Mouse (Mus musculus) cerebellum, adult 2 months (tissue): ENCODE data around the gene Cdpf1. TPM values are rescaled to one million over a fixed set of nuclear protein-coding genes. Genes with fewer than 3 reads are reported as not detected.
A peak's percentile ranks its signal among the peaks of the same experiment; 100 is the strongest.

ENCODE experiments used
- DNase-seq, 2 experiments: peaks; one replicate each; pipeline ENCODE4 v3.0.0; 2021
- H3K27ac ChIP-seq: fragments of 200-500 bp; 2 replicates; pipeline ENCODE4 v1.5.1; 2012; ENCODE audit warnings: low read length, control low read depth, inconsistent platforms; ENCODE audit not compliant: insufficient read depth
- H3K27me3 ChIP-seq: fragments of 200-500 bp; 2 replicates; pipeline ENCODE4 v1.6.1; 2012; ENCODE audit warnings: inconsistent platforms, mild to moderate bottlenecking, low read length, moderate library complexity; ENCODE audit not compliant: control insufficient read depth, insufficient read depth
- H3K4me1 ChIP-seq: fragments of 200-500 bp; 2 replicates; pipeline ENCODE4 v1.6.1; 2011; ENCODE audit warnings: low read length; ENCODE audit not compliant: control insufficient read depth, insufficient read depth
- H3K4me3 ChIP-seq: fragments of 200-500 bp; replicated peaks from 2 replicates; pipeline ENCODE3; 2011; ENCODE audit warnings: mild to moderate bottlenecking, low read depth, low read length, control low read depth; ENCODE audit not compliant: insufficient read depth
- CTCF ChIP-seq: fragments of 200-500 bp; IDR thresholded peaks from 2 replicates; pipeline ENCODE4 v1.5.1; 2011; ENCODE audit warnings: low read depth, mild to moderate bottlenecking, control low read depth, low read length, moderate library complexity, borderline replicate concordance; ENCODE audit not compliant: insufficient read depth
- POLR2A ChIP-seq: fragments of 200-500 bp; IDR thresholded peaks from 2 replicates; pipeline ENCODE4 v1.6.1; 2011; ENCODE audit warnings: low read length, control low read depth, borderline replicate concordance; ENCODE audit not compliant: insufficient read depth
- WGBS: fragments of 180-500 bp; shearing (Covaris S2); methylation state at CpG from one replicate; pipeline ENCODE4 v1.1.7; 2018; 5-methylcytosine and 5-hydroxymethylcytosine counted together
- polyA plus RNA-seq: library from polyadenylated mRNA; depleted of rRNA; stranded (reverse); fragments of >200 nt; gene quantifications from 2 replicates; pipeline ENCODE4 v1.2.3, GENCODE M21; 2012; rRNA removed

The Cdpf1 gene
- polyA plus RNA-seq, 1 experiment, result 21.6 TPM

DNA sequence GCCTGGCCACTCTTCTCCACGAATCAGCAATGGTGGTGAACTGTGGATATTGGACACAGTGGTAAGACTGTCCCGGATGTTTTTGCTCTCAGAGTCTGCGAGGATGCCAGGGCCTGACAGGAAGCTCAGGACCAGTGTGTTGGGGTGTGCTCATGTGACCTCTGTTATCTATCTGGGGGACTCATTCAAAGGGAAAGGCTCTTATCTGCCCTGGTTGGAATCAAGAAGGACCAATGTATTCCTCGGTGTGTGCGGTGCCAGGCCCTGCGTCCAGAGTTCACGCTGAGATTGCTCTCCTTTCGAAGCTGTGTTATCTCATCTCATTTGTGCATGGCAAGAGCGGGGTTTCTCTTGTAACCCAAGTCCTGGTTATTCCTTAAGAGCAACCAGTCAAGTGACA lies 37.1 kb downstream of the Cdpf1 start:
- no peak overlapping the region for H3K27ac ChIP-seq
- 0 out of 2 replicates have a peak, but pooled peaks cover 2% of the 10 kb centered on the region for H3K4me1 ChIP-seq
- no peak overlapping the region for H3K4me3 ChIP-seq
- no peaks in the 10 kb centered on the region for H3K27me3 ChIP-seq
- TF ChIP-seq POLR2A, result no peak
- no peak for TF ChIP-seq CTCF
- 88% methylated on average over 9 of the region's 9 CpGs for WGBS
- DNase-seq, result no peak

DNA sequence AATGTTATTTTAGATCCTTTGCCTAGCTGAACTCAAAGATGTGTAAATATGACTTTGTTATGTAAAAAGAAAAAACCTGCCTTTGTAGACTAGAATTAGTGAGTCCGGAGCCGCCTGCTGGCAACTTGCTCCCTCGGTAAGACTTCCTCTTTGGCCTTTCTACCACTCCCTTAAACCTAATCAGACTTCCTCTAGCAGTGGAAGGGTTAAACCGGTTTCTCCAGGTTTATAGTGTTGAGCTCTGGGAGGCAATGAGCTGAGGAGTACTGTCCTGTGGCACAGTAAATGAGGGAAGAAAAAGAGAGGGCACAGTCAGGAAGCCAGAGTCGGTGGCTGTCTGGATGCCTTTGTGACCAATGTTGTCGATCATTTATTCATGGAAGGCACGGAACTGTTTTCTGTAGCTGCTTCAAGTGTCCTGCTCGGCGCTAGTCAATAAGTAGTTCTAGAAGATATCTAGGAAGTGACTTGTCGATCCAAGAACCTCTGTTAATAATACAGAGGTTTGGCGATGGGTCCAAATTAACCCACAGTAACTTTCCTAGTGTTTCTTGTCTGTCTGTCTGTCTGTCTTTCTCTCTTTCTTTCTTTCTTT lies 39.3 kb downstream of the Cdpf1 start:
- H3K4me3 ChIP-seq, result no peak overlapping the region
- no peak for DNase-seq
- 0 out of 2 replicates have a peak, but pooled peaks cover 2% of the 10 kb centered on the region for H3K4me1 ChIP-seq
- H3K27ac ChIP-seq, result no peak overlapping the region
- WGBS, result 80% methylated on average over 11 of the region's 11 CpGs
- no peaks in the 10 kb centered on the region for H3K27me3 ChIP-seq
- TF ChIP-seq CTCF, result no peak

- DNase-seq, result no peak
- WGBS, result 84% methylated on average over 17 of the region's 17 CpGs
- Histone ChIP-seq H3K4me3 (no peak overlapping the region), H3K27ac (no peak overlapping the region), H3K27me3 (no peaks in the 10 kb centered on the region), H3K4me1 (no peaks in the 10 kb centered on the region)
- TF ChIP-seq POLR2A (no peak), CTCF (no peak)
Measured at GRCm38 (mm10) chr15:85771306-85772121, 40.0 kb downstream of the Cdpf1 start.

- Histone ChIP-seq H3K4me3 (no peak overlapping the region), H3K27ac (no peak overlapping the region)
- WGBS, result 93% methylated on average over 8 of the region's 8 CpGs
Measured at GRCm38 (mm10) chr15:85768991-85769390, 42.5 kb downstream of the Cdpf1 start.

DNA sequence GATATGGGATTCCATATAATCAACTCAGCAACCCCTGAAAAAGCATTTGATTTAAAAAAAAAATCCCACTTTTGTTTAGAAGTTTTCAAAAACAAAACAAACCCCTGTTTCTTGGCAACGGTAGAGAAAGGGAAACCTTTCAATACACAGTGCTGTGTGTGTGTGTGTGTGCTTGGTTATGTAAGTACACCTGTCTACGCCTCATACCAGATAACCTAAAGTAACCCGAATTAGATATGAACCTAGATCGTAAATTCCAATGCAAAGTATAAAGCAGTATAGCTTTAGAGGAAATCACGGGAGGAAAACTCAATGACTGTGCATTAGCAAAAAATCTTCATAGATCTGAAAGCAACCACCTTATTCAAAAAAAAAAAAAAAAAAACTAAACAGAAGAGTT lies 44.8 kb downstream of the Cdpf1 start:
- TF ChIP-seq CTCF (no peak), POLR2A (no peak)
- DNase-seq, result no peak
- H3K27ac ChIP-seq, result no peak overlapping the region
- H3K4me3 ChIP-seq, result no peak overlapping the region
- H3K27me3 ChIP-seq, result no peaks in the 10 kb centered on the region
- no peaks in the 10 kb centered on the region for H3K4me1 ChIP-seq
- 94% methylated on average over 5 of the region's 5 CpGs for WGBS

More at GRCm38 (mm10) chr15:85768991-85769390, 42.5 kb downstream of the Cdpf1 start:
- TF ChIP-seq POLR2A (no peak), CTCF (no peak)
- DNase-seq, result no peak
- Histone ChIP-seq H3K27me3 (no peaks in the 10 kb centered on the region), H3K4me1 (no peaks in the 10 kb centered on the region)

DNA sequence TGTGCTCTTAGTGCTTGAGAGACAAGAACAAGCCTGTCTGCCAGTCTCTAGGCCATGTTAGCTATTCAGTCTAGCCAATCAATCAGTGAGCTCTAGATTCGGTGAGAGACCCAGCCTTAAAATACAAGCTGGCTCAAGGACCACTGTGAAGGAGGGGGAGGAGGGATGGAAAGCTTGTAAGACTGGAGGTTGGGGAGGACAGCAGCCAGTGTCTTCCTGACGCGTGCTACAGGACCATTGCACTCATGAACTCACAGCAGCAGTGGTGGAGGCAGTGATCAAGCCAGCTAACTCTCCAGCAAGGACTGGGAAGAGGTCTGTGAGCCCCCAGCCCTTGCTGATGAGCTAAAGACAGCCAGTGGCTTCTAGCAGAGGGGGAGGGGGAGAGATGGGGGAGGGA lies 46.5 kb downstream of the Cdpf1 start:
- TF ChIP-seq POLR2A, result no peak
- no peak for TF ChIP-seq CTCF
- WGBS, result 52% methylated on average over 3 of the region's 3 CpGs

GRCm38 (mm10) chr15:85762761-85763160 lies 48.7 kb downstream of the Cdpf1 start:
- no peak overlapping the region for H3K27ac ChIP-seq
- no peaks in the 10 kb centered on the region for H3K27me3 ChIP-seq
- 64% methylated on average over 4 of the region's 4 CpGs for WGBS
- H3K4me1 ChIP-seq, result no peaks in the 10 kb centered on the region
- TF ChIP-seq POLR2A (no peak), CTCF (no peak)
- DNase-seq, result no peak
- no peak overlapping the region for H3K4me3 ChIP-seq

More for the DNA sequence above, 46.5 kb downstream of the Cdpf1 start:
- Histone ChIP-seq H3K4me1 (no peaks in the 10 kb centered on the region), H3K27me3 (no peaks in the 10 kb centered on the region), H3K27ac (no peak overlapping the region), H3K4me3 (no peak overlapping the region)
- DNase-seq, result no peak

GRCm38 (mm10) chr15:85757768-85758167 lies 53.7 kb downstream of the Cdpf1 start:
- Histone ChIP-seq H3K27ac (no peak overlapping the region), H3K4me3 (no peak overlapping the region), H3K4me1 (no peaks in the 10 kb centered on the region), H3K27me3 (no peaks in the 10 kb centered on the region; the same call in 1 of the 2 replicates)
- peak; percentile 13; the same call in 1 of the 2 replicates for TF ChIP-seq CTCF
- no peak for TF ChIP-seq POLR2A
- 98% methylated on average over 3 of the region's 3 CpGs for WGBS
- DNase-seq, result no peak

Other genes with a start within 250 kb of the Cdpf1 start
- gene Wnt7b, start 229.2 kb downstream of the Cdpf1 start, polyA plus RNA-seq, result 11.1 and 14.7 TPM in 2 replicates
- gene Ppara, start 76.7 kb downstream of the Cdpf1 start, polyA plus RNA-seq, result 1.1 and 1.5 TPM in 2 replicates
- 0.21 and 0.25 TPM in 2 replicates for gene Pkdrej, start 10.0 kb upstream of the Cdpf1 start, polyA plus RNA-seq
- gene Ttc38, start 20.6 kb upstream of the Cdpf1 start, polyA plus RNA-seq, result 5.1 and 6.1 TPM in 2 replicates
- 0.64 and 0.79 TPM in 2 replicates for gene Gtse1, start 48.0 kb upstream of the Cdpf1 start, polyA plus RNA-seq
- gene Trmu, start 67.6 kb upstream of the Cdpf1 start, polyA plus RNA-seq, result 72.9 and 73.4 TPM in 2 replicates
- gene Celsr1, start 222.1 kb upstream of the Cdpf1 start, polyA plus RNA-seq, result 0.49 and 0.60 TPM in 2 replicates
- gene Gramd4, start 246.0 kb upstream of the Cdpf1 start, polyA plus RNA-seq, result 36.0 and 40.4 TPM in 2 replicates